Mouse (Mus musculus) layer of hippocampus, adult 2 months (tissue): ENCODE results near the gene Ppia. TPM values are rescaled to one million over a fixed set of nuclear protein-coding genes. Genes with fewer than 3 reads are reported as not detected.
"Not testable (repeated sequence)": the region's sequence is repeated elsewhere in the genome, so short reads cannot be mapped to it uniquely, and the experiment has no call there.

Source experiments
- DNase-seq, 2 experiments: peaks; one replicate each; pipeline ENCODE4 v3.0.0; 2022; ENCODE audit warnings: low spot score in 2 of 2
- H3K27ac ChIP-seq: fragments of 200-600 bp; 2 replicates; pipeline ENCODE4 v1.8.1; 2022
- H3K4me3 ChIP-seq: fragments of 200-600 bp; 2 replicates; pipeline ENCODE4 v1.8.1; 2022; ENCODE audit warnings: mild to moderate bottlenecking
- CTCF ChIP-seq: fragments of 200-600 bp; conservative IDR thresholded peaks from 2 replicates; pipeline ENCODE4 v1.8.1; 2022; ENCODE audit warnings: antibody characterized with exemption, mild to moderate bottlenecking, moderate library complexity
- long read RNA-seq, 2 experiments: library from polyadenylated mRNA; stranded (forward); transcript quantifications; one replicate each; pipeline ENCODE4 v2.0.0; 2021; ENCODE audit warnings: borderline mapping rate in 2 of 2
- total RNA-seq, 2 experiments: library from RNA; stranded (reverse); gene quantifications; 2 replicates each; pipeline ENCODE4 v1.2.3; 2021

The Ppia gene
- total RNA-seq: 1,000 to 10,000 TPM; 1,589 to 1,677 TPM
- long read RNA-seq, experiment 1, transcript Ppia-202 (5 exons, 1,170 nt): major isoform, 660 of 684 reads
- long read RNA-seq, experiment 1, partial matches to known transcripts: 7 of 684 reads
- long read RNA-seq, experiment 1, other reads (novel, unspliced or antisense): 14 of 684 reads
- long read RNA-seq, experiment 2, transcript Ppia-202 (5 exons, 1,170 nt): major isoform, 977 of 1,017 reads
- long read RNA-seq, experiment 2, partial matches to known transcripts: 12 of 1,017 reads
- long read RNA-seq, experiment 2, other reads (novel, unspliced or antisense): 26 of 1,017 reads

DNA sequence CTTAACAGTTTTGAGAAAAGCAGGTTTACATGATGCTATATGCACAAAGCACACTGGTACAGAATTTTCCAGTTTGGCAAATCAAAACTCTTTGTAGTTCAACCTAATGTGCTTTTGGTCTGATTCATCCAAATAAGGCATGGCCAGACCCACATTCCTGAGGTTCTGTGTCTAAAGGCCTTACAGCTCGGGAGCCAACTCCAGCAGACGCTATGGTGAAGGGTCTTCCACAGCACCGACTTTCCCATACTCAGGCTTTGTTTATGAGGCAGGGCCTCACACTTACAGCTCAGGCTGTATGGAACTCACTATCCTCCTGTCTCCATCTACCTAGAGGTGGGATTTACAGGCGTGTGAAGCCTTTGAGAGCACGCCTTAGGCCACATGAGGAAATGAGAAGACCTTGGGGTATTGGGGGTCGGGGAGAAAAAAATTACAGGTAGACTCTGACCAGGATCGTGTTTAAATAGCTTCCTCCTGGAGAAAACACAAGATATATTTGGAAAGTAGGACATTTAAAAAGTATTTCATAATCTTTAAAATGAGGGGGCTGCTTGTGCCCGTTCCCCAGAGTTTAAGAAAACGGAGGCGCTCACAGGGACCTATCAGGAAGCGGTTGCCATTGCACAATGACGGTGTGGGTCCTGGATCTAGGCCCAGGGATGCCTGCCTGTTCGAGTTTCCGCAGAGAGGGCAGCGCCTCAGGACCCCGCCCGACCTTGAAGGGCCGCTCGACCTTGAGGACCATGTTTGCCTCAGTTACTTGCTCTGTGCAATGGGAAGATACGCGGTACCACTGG, at the start of gene Ppia:
Gene Ppia, plus strand, starts transcription at position 693 of the 800 bp plus-strand sequence.
- Histone ChIP-seq H3K27ac (peak within 1 kb of the TSS; percentile 99), H3K4me3 (peak within 1 kb of the TSS; percentile 92)
- no peak for TF ChIP-seq CTCF
- no peak for DNase-seq

- peak; percentile 83 for TF ChIP-seq CTCF
- Histone ChIP-seq H3K4me3 (no peak overlapping the region), H3K27ac (no peak overlapping the region)
- DNase-seq: peak; percentile 47 to 62
These were observed 49.4 kb upstream of the Ppia start for GRCm38 (mm10) chr11:6365885-6366284.

- no peak for DNase-seq
- no peak for TF ChIP-seq CTCF
- Histone ChIP-seq H3K27ac (no peak overlapping the region), H3K4me3 (no peak overlapping the region)
These were observed 48.8 kb upstream of the Ppia start for GRCm38 (mm10) chr11:6366434-6366833.

GRCm38 (mm10) chr11:6367156-6367555, 48.1 kb upstream of the Ppia start:
- no peak overlapping the region for H3K4me3 ChIP-seq
- no peak overlapping the region for H3K27ac ChIP-seq
- no peak for TF ChIP-seq CTCF
- DNase-seq: no peak

DNA sequence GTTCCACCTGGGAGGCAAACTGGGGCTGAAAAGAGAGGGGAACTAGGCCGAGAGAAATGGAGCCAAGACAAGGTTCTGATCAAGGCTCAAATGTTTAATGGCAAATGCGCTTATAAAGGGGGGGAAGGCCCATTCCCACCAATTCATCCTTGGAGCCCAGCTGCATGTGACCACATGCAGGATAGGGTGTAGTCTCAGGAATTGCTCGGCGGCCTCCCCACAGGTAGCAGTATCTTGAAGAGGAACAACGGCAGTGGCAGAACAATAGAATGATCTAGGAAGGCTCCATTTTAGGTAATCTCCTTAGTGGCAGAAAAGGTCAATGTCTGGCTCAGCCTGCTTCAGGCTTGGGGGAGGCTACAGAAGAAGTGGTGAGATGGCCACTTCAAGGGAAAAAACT, 47.3 kb upstream of the Ppia start:
- H3K4me3 ChIP-seq, DNase-seq, H3K27ac ChIP-seq: not testable (repeated sequence)

GRCm38 (mm10) chr11:6371376-6372155, 43.7 kb upstream of the Ppia start:
- H3K4me3 ChIP-seq: no peak overlapping the region
- H3K27ac ChIP-seq: no peak overlapping the region
- DNase-seq: no peak
- no peak for TF ChIP-seq CTCF

DNA sequence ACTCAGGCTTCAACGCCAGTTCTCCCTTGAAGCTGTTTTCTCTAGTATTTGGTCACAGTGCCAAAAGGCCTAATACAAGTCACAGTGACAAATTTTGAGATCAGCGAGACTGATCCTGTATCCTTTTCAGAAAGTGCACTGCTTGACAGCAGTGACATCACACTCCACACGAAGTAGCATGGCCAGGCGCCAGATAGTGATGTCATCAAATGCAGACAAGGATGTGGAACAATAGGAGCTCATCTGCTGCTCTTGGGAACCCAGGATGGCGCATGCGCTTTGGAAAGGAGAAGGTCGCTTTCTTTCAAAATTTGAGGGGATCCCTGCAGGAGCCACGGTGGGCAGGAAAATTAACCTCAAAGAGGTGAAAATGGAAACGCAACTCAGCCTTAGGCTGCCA, 42.5 kb upstream of the Ppia start:
- no peak for DNase-seq
- Histone ChIP-seq H3K4me3 (no peak overlapping the region), H3K27ac (no peak overlapping the region)
- no peak for TF ChIP-seq CTCF

DNA sequence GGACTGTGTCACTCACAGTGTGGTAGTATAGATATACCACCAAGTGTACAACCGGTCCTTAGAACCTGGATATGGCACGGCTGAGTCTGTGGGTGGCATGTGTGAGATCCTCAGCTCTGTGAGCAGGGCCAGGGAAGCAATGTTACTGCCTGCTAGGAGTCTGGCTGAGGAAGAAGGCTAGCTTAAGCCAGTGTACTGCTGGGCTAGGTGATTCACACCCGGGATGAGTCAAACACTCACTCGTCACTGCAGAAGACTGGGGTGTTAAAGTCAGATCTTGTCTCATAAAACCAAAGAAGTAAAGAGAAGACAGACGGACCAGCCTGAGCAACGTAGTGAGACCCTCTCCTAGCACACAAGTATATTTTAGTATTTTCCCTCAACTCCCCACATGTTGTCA, 34.3 kb upstream of the Ppia start:
- TF ChIP-seq CTCF: no peak
- DNase-seq: no peak
- no peak overlapping the region for H3K27ac ChIP-seq
- no peak overlapping the region for H3K4me3 ChIP-seq

GRCm38 (mm10) chr11:6388126-6388725, 27.0 kb upstream of the Ppia start:
- Histone ChIP-seq H3K27ac (peak overlapping the region; percentile 94), H3K4me3 (peak overlapping the region; percentile 82)
- DNase-seq: no peak
- peak; percentile 16; the same call in 1 of the 2 replicates for TF ChIP-seq CTCF

GRCm38 (mm10) chr11:6388726-6389413, 26.4 kb upstream of the Ppia start, which contains the start of gene Zmiz2:
Gene Zmiz2, plus strand, starts transcription at chr11:6389074.
- TF ChIP-seq CTCF: no peak
- peak within 1 kb of the TSS; percentile 94 for H3K27ac ChIP-seq
- peak; percentile 90 to 92 for DNase-seq
- H3K4me3 ChIP-seq: peak within 1 kb of the TSS; percentile 94

DNA sequence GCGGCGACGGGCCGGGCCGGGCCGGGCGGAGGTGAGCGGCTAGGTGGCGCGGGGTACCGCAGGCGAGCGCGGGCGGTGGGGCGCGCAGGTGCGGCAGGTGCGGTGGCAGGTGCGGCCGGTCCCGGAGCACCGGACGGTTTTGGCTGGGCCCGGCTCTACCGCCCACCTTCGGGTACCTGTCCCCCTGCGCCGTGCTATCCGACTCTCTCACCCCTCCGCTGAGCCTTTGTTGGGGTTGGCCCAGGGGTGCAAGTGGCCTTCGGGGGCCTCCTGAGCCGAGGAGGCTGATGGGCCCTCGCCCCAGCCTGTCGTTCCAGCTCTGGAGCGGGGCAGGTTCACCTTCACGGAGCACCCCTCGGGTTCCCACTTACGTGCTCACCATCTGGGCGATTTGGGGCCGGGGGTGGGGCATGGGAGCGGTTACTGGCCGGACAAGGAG, 25.7 kb upstream of the Ppia start:
- Histone ChIP-seq H3K27ac (peak overlapping the region; percentile 92), H3K4me3 (peak overlapping the region; percentile 94)
- TF ChIP-seq CTCF: no peak
- DNase-seq: no peak

GRCm38 (mm10) chr11:6390376-6391053, 24.7 kb upstream of the Ppia start:
- H3K27ac ChIP-seq: peak overlapping the region; percentile 92; the same call in 1 of the 2 replicates
- H3K4me3 ChIP-seq: peak overlapping the region; percentile 94
- TF ChIP-seq CTCF: no peak
- no peak for DNase-seq
